Mouse (Mus musculus) adrenal gland, postnatal 25 days (tissue): ENCODE measurements around the gene Rassf8. TPM values are rescaled to one million over a fixed set of nuclear protein-coding genes. Genes with fewer than 3 reads are reported as not detected.

Experiments
- DNase-seq: peaks from one replicate; pipeline ENCODE4 v3.0.0; 2021; ENCODE audit warnings: mixed read lengths
- total RNA-seq: library from RNA; stranded (reverse); gene quantifications from 2 replicates; pipeline ENCODE4 v1.2.3, GENCODE M21; 2021

Rassf8 gene
- total RNA-seq, 1 experiment from 2014 or later = 107 TPM

DNA sequence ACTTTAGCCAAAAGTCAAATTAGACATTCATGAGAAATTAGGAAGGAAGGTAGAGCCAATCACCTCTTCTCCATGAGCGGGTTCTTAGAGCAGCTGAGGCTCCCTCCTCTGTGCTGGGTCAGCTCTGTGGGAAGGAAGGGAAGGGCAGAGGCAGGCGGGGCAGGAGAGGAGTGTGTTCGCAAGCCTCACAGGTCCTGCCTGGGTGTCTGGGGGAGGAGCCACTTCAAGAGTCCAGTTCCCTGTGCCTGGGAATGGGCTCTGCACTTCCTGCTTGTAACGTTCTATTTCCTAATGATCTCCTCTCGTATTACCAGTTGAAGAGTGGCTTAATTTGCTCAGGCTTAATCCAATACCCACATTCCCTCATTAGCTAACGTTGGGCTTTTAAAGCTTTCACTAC, 32.8 kb downstream of the Rassf8 start:
- no peak for DNase-seq

DNA sequence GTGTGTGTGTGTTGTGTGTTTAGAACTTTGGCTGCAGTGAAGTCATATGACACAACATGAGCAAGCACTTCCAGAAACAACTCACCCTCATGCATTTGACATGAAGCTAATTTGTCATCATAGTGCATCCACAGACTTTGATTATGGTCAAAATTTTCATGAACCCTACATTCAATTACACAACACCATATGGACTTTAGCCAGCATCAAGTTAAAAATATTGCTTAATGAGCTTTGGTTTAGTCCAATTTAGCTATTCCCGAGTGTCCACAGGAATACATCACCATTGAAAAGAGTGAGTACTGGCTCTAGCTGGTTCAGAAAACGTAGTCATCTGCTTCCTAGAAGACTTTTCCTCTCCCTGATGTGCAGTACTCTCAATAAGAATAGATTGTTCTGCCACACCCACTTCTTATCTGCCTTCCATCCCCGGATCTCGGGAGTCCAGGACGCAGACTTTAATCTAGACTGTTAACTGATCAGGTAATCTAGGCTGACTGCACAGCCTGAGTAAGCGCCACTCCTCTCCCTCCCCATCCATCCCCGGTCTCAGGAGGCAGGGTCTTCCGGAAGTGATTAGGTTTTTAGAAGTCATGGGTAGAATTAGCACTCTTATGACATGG, 33.7 kb downstream of the Rassf8 start:
- no peak for DNase-seq

DNA sequence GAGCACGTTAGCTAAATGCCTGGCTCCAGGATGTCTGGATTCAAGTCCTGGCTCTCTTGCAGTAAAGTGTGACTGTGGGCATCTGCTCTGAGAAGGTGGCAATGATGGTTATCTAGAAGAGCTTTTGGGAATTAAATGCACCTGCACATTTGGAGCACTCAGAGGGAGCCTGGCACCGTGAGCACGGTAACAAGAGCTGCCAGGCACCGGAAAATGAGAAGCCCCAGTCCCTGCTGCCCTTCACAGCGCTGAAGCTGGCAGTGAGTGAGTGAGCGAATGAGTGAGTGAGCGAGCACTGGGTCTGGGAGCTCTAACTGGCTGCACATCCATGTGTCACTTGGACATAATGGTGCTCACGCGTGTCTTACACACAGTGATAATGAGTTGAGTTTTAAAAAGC, 34.7 kb downstream of the Rassf8 start:
- DNase-seq = no peak

DNA sequence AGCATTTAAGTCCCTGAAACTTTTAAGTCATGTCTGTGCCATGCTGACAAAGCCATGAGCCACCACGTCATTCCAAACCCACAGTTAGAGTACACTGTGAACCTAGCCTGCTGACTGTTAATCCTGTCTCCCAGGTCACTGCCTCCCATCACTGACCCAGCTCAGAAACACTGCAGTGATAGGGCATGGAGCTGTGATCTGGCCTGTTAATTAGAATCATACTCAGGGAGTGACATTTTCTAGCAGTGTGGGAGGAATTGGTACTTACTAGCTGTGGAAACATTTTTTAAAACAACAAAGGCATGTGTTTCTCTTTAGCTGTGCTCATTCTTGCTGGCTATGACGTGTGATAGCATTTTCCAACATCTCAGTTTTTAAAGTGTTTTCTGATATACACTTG, 35.4 kb downstream of the Rassf8 start:
- no peak for DNase-seq

DNA sequence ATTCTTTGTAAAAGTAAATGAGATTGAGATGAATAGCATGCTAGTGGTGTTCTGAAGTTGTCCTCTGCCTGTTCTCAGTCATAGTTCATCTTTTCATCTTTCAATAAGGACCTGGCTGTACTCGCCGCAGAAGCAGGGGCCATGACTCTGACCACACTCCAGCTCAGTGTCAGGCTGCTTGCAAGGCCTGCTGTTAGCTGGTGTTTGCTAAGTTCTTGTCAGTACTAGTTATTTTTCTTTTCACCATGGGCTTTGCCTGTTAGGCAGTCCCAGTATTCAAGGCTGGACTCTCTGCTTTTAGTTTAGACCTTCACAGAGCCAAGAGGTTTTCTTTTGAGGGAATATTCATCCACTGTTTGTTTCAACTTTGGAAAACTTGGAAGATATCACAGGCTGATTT, 40.8 kb downstream of the Rassf8 start:
- DNase-seq = no peak

DNA sequence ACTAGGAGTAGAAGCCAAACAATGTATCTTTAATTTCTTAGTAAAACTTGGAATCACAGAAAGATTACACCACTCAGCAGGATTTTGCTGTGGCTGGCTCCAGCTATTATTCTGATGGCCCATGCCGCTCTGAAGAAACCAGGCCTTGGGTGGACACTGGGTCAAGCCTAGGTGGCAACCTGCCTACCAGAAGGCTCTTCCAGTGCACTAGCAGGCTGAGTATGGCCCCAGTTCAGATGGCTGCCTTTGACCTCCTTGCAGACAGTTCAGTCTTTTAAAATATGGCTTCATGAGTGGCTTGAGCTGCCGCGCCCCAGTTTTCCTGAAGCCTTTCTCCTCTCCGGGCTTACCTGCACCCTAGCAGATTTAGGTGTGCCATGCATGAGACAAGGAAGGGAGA, 43.2 kb downstream of the Rassf8 start:
- no peak for DNase-seq

DNA sequence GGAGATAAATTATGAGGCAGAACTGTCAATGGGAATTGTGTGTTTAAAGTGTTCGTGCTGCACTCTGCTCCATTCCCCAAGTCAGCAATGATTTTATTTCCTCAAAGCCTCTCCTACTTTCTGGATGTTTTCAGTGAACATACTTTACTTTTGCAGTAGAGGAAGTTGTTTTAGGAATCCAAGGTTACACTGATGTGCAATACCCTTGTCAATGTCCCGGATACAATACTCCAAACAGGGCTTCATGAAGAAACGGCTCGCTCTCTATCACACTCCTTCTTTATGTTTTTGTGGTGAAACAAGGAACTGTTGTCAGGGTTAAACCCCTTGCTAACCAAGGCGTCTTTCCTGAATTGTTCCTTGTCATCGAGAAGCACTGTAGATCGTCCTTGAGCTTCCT, 45.8 kb downstream of the Rassf8 start:
- no peak for DNase-seq

DNA sequence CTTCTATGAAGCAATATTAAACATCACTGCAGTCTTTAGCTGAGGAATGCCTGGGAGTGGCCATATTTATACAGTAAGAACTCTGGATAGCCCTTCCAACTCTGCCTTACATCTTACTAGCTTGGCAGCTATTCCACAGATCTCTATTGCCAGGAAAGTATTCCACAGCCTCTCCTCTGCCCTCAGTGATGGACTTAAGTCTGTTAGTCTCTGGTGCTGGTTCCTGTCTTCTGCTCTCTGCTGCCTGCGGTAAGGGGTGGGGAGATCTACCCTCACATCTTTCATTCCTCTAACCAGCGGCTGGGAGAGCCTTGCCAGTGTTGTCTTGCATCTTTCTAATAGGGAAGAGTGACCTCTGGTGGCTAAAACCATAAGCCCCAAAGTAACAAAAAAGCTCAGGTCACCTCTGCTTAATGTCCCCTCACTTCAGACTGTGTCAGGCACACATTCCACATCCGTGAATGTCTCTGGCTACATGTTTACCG, 46.6 kb downstream of the Rassf8 start:
- no peak for DNase-seq

DNA sequence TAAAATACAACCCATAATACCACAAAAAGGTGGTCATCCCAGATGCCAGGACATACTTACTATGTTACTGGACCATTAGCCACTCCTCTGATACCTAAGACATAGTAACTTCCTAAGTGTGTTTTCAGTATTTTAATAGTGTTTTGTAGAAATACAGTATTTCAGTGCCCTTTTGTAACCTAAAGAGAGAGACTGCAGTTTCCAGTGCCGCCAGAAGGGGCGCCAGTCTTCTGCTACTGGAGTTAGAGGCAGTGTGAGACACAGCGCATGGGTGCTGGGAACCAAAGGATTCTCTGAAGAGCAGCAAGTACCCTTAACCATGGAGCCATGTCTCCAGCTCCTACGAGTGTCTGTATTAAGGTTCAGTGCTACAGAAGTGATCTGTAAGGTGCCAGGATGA, 48.1 kb downstream of the Rassf8 start:
- no peak for DNase-seq

DNA sequence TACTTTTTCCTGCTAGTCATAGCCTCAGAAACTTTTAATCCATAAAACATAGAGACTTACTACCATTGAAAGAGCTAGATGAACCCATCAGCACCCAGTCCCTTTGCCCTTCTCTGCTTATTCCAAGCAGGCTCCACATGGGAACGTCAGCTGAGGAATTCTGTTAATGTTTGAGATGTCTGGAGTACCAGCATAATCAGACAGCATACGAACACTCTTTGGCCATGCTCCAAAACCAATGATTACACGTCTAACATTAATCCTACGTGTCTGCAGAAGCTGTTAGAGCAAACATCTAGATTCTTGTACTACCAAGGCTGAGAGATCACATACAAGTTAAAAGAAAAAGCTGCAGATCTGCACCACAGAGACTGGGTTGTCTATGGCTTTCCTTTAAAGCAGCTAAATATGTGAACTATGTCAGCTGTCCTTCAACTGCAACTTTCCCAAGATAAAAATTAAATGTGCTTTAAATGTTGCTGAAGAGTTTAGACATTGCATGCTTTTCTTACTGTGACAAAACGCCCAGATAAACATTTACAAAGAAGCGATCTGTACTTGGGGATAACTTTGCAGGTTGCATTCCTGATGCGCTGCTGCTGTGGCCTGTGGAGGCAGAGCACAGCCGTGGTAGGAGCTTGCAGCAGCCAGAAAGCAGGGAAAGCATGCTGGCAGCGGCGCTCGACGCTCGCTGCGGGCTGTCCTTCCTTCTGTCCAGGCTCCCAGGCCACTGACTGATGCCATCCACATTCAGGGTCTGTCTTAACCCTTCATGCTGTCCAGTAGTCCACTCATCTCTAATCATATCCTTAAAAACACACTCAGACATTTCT, 49.9 kb downstream of the Rassf8 start:
- DNase-seq = no peak

DNA sequence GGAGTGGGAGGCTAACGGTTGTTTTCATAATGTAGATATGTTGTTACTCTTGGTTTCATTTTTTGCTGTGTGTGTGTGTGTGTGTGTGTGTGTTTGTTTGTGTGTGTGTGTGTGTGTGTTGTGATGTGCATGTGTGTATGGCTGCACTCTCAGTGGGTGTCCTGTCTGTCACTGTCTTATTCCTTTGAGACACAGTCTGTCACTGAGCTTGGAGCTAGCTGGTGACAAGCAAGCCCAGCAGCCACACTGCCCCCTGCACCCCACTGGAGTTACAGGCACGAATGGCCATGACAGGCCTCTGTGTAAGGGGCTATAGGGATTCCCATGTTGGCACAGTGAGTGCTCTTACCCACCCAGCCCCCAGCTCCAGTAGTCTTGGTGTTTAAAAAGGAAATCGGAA, 51.1 kb downstream of the Rassf8 start:
- no peak for DNase-seq

DNA sequence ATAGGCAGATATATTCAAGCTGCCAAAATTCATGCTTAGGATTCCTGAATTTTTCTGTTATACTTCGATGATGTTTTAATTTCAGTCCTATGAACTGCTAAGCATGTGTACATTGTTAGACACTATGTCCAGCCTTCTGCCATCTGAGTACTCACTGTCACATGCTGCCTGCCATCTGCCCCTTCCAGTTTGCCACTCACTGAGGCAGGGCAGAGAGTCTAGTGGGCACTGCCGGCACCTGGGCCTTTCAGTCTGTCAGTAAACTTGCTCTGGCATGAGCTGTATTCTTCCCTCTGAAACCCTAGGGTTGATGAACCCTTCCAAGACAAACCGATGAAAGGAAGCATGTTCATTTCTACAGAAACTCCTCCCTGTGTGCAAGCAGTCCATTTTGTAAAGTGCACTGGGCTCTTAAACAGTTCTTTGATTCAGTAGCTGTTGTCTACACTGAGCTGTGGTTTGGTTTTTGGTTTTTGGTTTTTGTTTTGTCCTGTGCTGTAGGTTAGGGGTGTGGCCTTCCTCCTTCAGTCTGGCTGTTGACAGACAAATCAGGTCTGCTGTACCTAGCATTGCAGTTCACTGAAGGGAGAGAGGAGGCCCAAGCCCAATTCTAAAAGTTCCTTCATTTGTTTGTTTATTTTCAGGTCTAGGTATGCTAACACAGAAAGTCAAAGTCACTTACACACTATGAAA, 55.4 kb downstream of the Rassf8 start:
- no peak for DNase-seq

DNA sequence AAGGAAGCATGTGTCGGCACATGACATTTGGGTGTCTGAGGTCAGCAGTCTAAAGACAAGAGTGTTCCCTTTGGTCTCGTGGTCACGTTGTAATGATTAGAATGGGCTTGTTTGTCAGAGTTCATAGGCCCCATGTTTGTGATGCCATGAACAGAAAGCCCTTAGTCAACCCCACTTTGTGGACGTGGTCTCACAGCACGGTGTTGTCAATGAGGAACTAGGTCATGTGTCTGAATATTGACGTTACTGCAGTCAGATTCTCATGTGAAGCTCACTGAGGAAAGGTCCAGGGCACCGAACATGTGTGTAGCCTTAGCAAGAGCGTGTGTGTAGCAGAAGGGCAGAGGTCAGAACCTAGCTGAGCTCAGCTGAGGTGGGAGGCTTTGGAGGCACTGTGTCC, 56.3 kb downstream of the Rassf8 start:
- DNase-seq = no peak

DNA sequence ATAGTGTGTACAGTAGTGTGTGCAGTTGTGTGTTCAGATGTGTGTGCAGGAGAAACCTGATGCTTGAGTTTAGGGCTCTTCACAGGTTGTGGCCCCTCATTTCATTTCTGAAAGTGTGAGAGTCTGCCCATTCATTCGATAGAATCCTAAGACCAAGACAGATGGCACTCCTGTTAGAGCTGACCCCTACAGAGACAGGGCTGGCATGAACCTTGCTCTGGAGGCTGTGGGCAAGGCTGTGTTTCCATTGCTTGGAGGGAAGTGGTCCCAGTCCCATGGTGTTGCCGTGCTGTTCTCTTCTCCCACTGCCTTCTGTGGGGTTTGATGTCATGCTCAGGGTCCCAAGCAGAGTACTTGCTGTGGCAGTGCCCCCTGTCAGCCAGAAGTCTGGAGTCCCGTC, 57.7 kb downstream of the Rassf8 start:
- no peak for DNase-seq

DNA sequence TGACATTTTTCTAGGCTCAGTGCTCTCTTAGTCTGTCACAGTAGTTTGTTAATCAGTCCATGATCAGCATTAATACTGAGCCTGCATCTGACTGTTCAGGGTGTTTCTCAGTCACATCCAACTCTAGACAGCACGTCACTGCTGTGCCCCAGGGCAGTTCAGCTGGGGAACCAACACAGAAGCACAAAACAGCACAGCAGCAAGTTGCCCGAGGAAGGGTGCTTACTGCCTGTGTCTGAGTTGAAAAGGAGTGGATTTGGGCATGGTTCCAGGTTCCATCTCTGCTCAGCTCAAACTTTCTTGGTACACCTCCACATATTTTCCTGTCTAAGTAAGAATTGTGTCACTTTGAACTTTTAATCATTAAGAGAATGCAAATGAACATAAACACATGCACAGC, 60.2 kb downstream of the Rassf8 start:
- DNase-seq = no peak

DNA sequence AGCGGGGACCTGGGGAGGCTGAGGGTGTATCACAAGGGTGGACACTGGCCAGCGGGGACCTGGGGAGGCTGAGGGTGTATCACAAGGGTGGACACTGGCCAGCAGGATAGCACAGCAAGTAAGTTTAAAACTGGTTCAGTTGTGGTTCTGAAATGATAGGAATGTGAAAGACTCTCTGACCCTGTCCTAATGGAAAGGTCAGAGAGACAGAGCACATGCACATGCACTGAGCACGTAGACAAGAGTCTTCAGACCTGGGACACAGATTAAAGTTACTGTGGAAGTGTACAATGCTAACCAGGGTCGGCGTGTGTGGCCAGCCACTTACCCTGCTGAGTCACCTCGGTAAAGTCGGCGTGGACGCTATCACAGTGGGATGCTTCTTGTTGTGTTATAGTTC, 61.4 kb downstream of the Rassf8 start:
- DNase-seq = no peak

DNA sequence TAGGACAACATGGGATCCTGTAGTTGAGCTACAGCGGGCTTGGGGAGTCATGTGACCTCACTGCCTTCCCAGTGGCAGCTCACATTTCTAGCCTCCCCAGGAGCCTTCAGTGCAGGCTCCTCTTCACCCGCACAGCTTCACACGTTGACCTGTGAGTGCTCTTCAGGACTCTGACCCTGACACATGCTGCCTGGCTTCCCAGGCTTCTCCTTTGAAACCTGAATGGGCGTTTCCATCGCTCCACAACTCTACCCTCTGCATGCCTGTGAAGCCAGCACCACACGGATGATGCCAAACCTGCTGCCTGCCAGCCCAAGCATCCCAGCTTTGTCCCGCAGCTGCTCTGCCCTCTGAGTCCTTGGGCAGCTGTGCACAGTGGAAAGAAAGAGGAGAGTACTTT, 63.0 kb downstream of the Rassf8 start:
- DNase-seq = no peak

DNA sequence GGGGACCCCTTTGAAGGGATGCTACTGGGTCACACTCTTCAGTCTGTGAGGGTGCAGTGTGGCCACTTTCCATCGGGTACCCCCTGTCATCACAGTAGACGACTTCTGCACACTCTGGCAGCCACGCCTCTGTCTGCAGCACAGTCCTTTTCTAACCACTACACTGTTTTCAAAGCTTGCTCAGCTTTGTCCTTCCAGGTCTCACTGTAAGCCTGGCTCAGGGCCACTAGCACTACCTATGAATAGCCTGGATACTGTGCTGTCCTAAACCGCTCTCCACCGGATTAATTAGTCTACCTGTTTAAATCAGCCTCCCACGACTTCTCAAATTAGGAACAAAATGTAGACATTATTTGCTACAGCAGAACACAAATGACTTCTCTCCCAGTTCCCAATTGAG, 63.5 kb downstream of the Rassf8 start:
- DNase-seq = no peak

DNA sequence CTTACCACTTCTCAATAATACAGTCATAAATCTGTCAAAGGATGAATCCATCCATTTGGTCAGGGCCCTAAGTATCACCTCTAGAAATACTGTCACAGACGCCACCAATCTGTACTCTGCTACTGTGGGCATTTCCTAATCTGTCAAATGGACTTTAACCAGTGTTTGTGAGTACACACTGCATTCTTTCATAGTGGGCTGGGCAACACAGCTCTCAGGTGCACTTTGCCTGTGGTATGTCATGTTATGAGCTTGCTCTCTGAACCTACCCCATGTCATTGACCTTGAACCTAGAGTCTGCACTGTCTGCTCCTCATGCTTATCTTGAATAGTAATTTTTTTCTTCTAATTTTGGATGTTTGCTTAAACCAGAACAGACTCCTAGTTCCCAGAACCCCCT, 64.6 kb downstream of the Rassf8 start:
- no peak for DNase-seq

DNA sequence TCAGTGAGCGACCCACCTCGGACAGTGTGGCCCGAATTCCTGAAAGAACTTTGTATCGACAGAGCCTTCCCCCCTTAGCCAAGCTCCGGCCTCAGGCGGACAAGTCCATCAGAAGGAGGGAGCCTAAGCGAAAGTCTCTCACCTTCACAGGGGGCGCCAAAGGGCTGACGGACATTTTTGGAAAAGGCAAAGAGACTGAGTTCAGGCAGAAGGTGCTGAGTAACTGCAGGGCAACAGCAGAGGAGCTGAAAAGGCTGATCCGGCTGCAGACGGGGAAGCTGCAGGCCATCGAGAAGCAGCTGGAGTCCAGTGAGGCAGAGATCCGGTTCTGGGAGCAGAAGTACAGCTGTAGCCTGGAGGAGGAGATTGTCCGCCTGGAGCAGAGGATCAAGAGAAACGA, 68.7 kb downstream of the Rassf8 start:
- no peak for DNase-seq

DNA sequence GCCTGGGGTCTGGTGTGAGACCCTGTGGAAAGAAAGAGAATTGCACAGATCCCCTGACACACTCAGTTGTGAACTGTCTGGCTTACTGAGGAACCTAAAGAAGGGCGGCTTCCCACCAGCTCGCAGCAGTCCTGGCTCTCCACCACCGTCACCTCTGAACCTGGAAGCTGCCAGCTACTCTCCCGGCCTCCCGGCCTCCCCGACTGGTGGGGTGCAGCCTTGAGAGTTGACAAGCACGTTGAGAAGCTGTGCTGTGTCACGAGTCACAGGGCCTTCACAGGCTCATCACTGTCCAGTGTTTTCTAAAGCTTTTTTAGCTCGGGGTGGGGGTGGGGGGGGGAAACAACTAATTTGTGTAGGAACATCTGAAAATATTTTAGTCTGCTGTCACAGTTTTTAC, 72.6 kb downstream of the Rassf8 start:
- peak; percentile 44 for DNase-seq

DNA sequence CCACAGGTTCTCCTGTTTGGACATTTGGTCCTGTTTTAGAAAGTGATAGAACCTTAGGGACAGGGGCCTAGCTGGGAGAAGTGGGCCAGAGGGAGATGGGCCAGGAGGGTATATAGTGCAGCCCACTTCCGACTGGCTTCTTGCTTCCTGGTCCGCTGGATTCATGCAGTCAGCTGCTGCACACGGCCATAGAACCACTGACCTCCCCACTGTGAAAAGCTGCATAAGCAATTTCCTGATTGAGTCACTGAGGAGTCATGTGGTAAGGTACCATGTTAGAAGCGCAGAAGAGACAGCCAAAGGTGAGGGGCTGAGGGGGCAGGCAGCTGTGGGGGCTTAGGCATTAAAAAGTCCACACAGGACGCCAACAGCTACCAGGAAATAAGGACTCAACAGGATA, 75.7 kb downstream of the Rassf8 start:
- no peak for DNase-seq

DNA sequence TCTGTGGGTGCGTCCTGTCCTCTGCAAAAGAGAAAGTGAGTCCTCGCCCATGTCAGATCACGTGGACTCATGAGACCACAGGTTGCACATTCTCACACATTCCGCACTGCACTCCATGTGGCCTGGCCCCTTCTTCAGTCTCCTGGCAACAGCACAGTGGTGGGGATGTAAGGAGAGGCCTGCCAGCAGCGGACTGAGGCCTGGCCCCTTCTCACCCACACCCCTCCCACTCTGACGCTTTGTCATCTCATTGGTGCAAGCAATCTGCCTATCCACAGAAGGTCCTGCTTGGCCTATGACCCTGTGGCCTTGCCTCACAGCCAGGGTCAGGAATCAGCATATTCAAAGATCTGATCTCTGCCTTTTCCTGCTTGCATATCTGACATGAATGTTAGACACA, 76.6 kb downstream of the Rassf8 start:
- DNase-seq = no peak
